Mouse (Mus musculus) frontal cortex, adult 2 months (tissue): ENCODE data around the gene Trim69. TPM values are rescaled to one million over a fixed set of nuclear protein-coding genes. Genes with fewer than 3 reads are reported as not detected.

ENCODE experiments used
- DNase-seq, 2 experiments: peaks; one replicate each; pipeline ENCODE4 v3.0.0; 2022; ENCODE audit warnings: low spot score in 1 of 2; ENCODE audit errors: extremely low spot score in 1 of 2
- polyA plus RNA-seq: library from polyadenylated mRNA; depleted of rRNA; stranded (reverse); fragments of >200 nt; gene quantifications from 2 replicates; pipeline ENCODE4 v1.2.3, GENCODE M21; 2012

The Trim69 gene
- polyA plus RNA-seq, 1 experiment = 0.06 TPM

DNA sequence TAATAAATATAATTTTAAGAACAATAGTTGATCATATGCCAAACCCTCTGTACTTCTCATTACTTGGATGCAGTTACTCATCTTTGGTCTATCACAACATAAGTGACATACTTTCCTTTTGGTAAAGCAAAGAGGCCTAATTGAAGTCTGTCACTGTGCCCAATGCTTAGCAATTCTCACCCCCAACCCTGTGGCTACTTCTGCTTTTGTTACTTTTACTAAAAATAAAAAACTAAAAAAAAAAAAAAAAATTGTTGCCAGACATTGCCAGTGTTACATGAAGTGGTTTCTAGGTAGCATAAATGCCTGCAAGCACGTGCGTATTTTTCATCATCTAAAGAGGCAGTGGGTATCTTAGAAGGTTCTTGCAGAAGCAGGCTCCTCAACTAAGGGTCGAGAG, 7.7 kb upstream of the Trim69 start:
- DNase-seq = no peak

DNA sequence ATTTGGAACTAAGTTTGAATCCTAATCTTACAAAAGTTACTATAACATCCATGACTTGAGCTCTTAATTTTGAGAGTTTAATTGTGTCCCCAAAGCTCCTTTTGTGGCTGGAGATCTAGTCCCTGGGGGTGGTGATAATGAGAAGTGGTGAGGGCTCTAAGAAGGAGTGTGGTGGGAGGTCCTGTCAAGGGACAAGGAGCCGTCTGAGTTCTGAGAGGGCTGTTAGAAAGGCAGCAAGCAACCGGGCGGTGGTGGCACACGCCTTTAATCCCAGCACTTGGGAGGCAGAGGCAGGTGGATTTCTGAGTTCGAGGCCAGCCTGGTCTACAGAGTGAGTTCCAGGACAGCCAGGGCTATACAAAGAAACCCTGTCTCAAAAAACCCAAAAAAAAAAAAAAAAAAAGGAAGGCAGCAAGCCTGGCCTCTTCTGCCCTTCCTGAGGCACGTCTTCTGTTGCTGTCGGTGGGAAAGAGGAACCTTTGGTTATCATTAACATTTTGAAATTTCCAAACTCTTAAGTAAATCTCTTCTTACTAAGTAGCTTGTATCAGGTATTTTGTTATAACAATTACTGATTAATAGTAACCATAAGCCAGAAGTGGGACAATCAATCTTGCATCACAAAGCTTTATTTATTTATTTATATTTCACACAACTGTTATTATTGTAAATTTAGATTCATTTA, 6.7 kb upstream of the Trim69 start:
- no peak for DNase-seq

DNA sequence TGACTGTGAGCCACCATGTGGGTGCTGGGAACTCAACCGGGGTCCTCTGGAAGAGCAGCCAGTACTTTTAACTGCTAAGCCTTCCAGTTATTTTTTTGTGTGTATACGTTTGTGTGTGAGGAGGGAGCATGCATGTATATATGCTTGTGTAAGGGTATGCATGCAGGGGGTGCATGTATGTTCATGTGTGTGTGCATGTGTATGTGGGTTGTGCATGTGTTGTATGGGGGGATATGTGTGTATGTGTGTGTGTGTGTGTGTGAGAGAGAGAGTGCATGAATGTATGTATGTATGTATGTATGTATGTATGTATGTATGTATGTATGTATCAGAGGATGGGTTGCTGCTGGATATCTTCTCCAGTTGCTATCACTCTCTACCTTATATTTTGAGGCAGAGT, 6.0 kb upstream of the Trim69 start:
- no peak for DNase-seq

DNA sequence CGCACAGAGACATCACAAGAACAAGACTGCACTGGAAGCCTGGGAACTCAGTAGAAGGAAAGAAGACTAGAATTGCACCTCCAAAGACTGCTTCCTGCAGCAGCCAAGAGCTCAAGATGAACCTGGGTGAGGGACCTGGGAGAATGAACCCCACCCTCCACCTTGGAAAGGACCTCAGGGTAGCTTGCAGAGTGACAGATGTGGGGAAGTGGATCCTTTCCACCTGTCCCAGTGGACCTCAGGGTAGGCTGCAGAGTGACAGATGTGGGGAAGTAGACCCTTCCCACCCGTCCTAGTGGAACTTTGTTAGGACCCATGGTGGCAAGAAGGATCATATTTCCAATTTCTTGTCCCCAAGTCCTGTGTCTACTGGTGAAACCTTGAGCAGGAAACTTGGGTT, 5.2 kb upstream of the Trim69 start:
- no peak for DNase-seq

DNA sequence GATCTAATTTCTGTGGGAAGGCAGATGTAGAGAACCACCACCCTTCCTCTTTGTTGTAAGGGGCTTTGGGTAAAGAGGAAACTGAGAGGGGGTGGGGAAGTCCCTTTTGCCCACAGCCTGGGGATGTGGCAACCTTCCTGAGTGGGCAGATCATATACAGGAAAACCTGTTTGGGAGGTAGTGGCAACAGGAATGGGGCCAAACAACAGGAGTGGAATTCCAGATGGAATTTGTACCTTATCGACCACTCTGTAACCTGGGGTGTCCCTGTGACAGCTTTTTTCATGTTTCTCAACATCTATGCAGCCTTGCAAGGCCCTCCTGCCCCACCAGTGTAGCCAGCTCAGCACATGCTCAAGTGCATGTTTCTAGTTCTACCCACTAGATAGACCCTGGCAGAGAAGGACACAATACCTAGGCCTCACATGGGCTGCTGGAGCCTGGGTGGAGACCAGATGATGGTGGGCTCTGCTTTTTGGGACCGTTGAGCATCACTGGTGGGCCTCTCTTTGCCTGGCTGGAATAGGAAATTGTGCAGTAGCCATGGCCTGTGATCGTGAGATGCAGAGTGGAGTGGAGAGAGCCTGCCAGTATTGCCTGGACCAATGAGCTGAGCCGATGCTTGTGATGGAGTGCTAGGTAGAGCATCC, 4.3 kb upstream of the Trim69 start:
- no peak for DNase-seq

DNA sequence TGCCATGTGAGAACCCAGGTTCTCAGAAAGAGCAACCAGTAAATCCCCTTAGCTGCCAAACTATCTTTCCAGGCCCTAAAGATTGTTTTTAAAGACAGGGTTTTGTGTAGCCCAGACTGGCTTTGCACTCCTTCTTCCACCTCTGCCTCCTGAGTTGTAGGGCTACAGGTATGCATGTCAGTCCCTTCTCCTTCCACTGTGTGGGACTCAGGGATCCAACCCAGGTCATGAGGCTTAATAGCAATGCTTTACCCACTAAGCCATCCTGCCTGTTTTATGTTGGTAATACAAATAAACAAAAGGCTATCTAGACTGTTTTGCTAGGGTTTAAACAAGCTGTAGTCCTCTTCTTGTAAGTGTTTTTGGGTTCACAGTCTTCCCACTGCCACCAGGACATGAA, 2.9 kb upstream of the Trim69 start:
- DNase-seq = no peak

DNA sequence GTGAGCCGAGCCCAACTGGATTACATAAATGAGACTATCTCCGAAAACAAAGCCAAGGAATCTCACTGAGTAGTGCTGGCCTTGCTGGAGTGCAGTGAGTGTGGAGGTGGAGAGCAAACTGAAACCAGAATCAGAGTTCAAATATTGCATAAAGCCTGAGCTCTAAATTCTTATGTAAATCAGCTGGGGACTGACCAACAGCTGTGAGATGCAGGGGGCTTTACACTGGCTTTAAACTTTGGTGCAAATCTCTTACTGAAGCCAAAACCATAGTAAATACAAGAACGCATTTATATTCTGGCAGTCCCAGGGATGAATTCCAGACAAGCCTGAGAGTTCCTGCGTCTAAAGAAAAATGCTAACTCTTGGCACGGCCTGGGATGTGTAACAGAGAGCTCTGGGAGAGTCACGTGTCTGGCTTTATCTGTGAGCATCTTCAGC, 2.1 kb upstream of the Trim69 start:
- no peak for DNase-seq

DNA sequence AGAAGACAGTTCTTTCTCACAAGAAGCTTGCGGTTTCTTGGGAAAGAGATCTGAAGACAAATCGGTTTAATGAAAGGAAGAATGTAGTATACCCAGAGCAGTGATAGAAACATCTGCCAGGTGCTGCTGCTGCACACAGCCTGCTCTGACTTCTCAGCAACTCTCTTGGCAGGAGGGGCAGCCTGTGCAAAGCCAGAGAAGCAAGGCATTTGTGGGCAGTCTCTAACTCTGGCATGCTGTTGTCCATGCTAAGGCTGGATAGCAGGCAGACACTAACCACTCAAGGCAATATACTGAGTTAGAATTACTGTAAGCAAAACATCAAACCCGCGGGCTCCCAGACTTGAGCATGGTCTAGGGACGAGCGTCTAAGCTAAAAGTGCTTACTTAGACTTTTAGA, 833 bp upstream of the Trim69 start:
- no peak for DNase-seq

DNA sequence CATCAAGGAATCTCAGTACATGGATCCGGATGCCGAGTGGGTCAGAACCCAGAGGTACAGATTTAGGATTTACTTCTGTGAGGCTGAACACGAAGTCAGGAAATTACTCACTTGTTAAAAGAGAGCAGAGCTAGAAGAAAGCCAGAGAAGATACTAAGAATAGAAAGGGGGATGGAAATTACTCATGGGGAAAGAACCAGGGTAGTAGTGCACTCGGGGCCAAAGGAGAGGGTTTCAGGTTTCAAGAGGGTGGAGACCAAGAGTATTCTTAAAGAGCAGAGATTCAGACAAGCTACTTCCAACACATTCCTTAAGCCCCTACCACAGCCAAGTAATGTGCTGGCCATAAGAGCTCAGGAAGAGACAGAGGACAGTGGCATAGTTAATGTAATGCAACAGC, 1.0 kb downstream of the Trim69 start:
- no peak for DNase-seq

DNA sequence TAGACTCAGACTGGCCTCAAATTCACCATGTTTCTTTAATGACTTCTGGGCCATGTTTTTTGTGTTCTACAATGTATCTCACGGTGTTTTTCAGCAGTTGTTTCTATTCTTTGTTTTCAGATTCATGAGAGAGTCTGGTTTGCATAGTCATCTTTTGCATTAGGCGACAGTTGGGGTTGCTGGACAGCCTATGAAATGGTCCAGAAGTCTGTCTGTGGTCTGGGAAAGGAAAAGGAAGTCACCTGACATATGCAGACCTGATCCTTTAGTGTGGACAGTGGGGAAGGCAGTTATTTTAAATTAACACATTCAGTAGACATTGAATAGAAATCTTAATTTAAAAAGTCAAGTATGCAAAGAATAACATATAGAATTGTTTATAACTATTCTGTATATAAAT, 2.0 kb downstream of the Trim69 start:
- DNase-seq = no peak

DNA sequence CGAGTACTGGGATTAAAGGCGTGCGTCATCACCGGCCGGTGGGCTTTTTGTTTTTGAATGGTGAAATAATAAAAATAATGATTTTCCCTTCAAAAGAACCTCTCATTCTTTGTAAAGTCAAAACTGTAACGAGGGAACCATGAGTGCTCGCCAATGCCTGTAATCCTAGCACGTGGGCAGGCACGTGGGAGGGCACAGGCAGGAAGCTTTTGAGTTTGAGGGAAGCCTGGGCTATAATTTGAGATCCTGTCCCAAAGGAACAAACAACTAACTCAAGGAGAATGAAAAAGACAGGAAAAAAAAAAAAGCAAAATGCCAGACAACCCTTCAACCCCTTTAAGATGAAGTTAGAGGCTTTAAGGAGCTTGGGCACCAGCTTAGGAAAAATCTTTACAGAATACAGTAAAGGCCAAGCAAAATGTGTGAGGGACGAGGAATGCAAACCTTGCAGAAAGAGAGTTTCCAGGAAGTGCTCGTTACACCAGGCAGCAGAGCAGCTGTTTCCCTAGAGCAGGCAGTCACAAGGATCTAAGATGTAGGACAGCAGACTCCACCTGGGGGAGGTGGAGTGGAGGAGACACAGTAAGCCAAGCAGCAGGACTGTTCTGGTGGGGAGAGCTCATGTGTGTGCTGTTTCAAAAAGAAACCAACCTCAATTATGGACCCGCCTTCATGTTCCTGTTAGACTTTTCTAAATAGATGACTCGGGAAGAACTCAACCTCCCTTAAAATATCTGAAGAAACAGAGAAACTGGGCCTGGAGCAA, 3.1 kb downstream of the Trim69 start:
- DNase-seq = peak in 1 of 2 experiments; percentile 43

DNA sequence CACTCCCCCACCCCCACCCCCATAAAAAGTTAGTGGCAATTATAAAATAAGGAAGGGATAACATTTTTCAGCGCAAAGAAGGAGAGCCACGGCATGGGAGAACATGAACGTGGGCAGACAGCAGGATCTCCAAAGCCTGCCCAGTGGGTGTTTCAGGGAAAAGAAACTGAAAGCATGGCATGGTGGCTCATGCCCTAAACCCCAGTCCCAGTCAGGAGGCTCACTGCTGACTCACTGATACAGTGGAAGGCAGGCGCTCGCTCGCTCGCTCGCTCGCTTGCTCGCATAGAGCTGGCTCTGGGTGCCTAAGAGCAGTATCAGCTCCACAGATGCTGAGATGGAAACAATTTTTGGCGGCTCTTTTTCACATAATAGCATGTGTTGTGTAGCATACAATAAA, 3.8 kb downstream of the Trim69 start:
- peak in 1 of 2 experiments; percentile 33 for DNase-seq

DNA sequence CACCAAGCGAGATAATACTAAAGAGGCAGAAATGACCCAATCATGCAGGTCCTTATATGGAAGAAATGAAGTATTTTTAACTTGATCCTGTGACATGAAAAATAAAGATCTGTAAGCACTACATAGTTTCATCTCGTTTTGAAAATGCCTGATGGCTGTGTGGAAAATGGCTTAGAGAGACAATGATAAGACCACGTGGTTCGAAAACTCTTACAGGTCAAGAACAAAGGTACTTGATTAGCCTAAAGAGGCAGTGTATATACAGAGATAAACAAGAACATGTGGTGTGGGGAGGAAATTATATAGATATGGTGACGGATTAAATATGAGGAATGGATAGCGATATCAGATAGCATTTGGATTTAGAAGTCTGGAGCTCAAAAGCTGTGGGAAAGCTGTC, 10.8 kb downstream of the Trim69 start:
- no peak for DNase-seq

DNA sequence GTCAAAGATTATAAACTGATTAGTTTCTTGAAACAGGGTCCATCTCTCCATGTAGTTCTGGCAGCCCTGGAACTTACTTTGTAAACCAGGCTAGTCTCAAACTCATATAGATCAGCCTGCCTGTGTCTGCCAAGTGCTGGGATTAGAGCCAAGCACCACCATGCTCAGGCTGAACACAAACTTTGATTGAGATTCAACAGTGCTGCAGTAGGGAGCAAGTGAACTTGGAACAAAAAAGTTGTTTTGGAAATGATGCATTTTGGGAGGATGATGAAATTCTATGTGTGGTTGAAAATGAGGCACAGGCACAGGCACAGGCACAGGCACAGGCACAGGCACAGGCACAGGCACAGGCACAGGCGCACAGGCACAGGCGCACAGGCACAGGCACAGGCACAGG, 11.7 kb downstream of the Trim69 start:
- peak in 1 of 2 experiments; percentile 53 for DNase-seq

DNA sequence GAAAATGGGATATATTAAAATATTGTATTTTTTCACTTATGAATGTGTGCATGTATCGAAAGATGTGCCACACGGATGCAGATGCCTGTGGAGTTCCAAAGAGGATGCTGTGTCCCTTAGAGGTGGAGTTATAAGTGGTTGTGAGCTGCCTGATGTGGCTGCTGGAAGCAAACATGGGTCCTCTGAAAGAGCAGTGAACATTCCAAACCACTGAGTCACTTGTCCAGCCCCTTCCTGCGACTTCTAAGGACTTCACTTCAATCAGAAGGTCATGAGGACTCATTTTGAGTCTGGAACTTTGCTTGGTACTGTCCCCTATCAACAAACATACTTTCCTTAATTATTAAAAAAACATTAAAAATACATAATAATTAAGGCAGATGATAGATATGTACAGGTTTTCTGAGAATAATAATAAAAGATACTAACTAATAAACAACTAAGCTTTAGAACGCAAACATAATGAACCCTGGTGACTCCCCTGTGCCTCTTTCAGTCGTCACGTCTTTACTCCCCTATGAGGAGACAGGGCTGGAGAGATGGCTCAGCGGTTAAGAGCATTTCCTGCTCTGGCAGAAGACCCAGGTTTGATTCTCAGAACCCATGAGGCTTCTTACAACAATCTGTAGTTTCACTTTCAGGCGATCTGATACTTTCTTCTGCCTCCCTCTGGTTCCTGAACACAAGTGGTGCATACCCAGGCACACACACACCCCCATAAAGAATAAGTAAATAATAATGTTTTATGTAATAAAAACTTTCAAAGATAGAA, 19.7 kb downstream of the Trim69 start:
- DNase-seq = no peak

DNA sequence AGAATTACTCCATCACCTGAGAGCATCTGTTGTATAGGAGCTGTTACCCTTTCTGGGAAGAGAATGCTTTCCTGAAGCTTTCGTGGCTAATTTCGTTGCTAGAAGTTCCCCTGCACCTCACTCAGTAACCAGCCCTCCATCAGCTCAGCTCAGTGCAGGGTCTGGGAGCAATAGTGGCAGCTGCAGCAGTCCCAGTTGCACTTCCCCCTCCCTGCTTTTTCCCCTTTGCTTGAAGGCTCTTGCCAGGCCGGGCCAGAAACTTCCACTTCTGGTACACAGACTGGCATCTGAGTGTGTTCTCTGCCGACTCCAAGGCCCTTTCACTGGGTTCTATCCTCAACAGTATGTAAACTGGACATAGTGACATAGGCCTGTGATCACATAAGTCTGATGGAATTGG, 24.6 kb downstream of the Trim69 start:
- DNase-seq = no peak

DNA sequence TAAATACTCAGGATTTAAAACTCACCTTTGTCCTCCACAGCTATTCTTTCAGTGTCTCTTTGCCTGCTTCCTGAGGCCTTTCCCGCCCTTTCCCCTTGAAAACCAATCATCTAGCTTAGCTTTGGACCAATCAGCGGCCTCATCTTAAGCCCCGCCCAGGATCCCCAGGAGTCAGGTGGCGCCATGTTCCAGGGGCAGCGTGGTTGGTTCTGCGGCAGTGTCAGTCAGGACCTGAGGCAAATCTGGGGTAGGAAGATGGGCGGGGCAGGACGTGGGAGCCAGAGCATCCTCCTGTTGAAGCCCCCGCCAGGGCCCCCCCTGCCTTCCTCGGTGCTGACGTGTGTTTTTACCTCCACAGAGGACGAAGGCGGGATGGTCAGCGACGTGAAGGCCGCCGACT, 25.6 kb downstream of the Trim69 start, which contains the start of the genes Patl2 and Terb2:
Gene Patl2, minus strand, starts transcription at position 84 of the 400 bp plus-strand sequence.
Gene Terb2, plus strand, starts transcription at position 167 of the 400 bp plus-strand sequence.
- no peak for DNase-seq

DNA sequence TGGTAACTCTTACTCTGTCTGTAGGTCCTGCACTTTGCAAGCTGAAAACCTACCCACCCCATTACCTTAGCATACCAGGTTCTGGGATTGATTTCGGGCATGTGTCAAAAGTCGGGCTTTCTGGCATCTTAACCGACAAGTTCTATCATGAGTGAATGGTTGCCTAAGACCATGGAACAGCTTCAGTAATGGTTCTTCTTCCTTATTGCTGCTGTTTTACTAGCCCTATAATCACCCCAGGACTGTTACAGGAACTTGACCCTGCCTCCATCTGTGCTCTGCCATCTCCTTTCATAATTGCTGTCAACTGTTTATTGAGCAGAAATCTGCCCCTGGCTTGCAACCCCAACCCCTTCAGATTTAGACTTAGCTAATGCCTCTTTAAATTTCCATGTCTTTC, 26.3 kb downstream of the Trim69 start:
- DNase-seq = no peak

DNA sequence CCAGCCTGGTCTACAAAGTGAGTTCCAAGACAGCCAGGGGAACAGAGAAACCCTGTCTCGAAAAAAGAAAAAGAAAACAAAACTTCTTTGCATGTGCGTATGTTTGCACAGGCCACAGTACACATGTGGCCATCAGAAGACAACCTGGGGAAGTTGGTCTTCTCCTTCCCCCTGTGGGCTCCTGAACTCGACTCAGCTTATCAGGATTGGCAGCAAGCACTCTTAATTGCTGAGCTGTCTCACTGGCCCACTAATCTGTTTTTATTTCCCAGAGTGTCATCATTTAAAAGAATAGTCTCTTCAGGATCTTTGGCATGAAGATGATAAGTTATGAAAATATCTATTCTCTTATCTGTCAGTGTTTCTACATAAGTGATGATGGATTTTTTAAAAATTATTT, 31.3 kb downstream of the Trim69 start:
- DNase-seq = no peak

DNA sequence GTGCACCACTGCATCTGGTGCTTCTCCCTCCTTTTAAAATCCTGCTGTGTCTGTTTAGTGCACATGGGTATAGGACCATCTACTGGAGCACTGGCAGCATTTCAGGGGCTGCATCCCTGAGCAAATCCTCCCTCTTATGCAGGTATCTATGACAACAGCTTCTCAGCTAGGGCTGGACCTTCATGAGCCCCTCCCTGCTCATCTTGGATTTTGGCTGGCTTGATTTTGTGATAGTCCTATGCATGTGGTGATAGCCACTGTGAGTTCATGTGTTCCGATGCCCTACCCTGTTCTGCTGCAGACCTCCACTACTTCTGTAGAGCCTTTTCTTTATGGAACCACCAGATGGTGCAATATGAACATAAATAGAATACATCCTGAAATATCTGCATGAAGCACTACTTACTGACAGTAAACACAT, 34.0 kb downstream of the Trim69 start:
- peak; percentile 11 to 77 for DNase-seq

DNA sequence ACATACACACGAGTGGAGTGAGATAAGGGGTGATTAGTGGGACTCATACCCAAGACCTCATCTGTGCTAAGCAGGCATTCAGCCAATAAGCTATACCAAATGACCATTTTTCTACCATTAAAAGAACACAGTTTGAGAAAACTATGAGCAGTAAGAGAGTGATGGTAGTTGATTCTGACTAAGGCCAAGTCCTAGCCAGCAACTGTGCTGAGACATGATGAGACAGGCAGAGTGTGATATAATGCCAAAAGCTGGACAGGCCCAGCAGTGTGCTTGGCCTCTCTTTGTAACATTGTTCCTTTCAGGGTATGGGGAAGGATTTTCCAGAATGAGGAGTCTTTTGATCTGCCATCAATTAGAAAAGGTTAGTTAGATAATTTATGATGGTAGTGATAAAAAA, 41.0 kb downstream of the Trim69 start:
- DNase-seq = no peak
